Mouse (Mus musculus) urinary bladder, postnatal 14 days (tissue): ENCODE results near the gene Zdhhc20.

Experiments used
- DNase-seq: peaks from one replicate; pipeline ENCODE4 v3.0.0; 2021; ENCODE audit warnings: low spot score

Zdhhc20 gene

GRCm38 (mm10) chr14:57825788-57826751 is 64.0 kb downstream of the Zdhhc20 start, which contains the start of the genes Ska3 and Mrpl57:
Ska3 (minus strand) TSS chr14:57826185.
Mrpl57 (plus strand) TSS chr14:57826234.
- peak; percentile 94 for DNase-seq

GRCm38 (mm10) chr14:57820839-57821238 is 69.2 kb downstream of the Zdhhc20 start:
- DNase-seq: no peak

- no peak for DNase-seq
Measured at GRCm38 (mm10) chr14:57811844-57812243, 78.2 kb downstream of the Zdhhc20 start.

- no peak for DNase-seq
Measured at GRCm38 (mm10) chr14:57810886-57811285, 79.2 kb downstream of the Zdhhc20 start.

GRCm38 (mm10) chr14:57808558-57808957 is 81.5 kb downstream of the Zdhhc20 start:
- peak; percentile 29 for DNase-seq

GRCm38 (mm10) chr14:57803731-57804130 is 86.3 kb downstream of the Zdhhc20 start:
- DNase-seq: no peak

GRCm38 (mm10) chr14:57797991-57798931 is 91.8 kb downstream of the Zdhhc20 start, which contains the start of gene Sap18:
Sap18 (plus strand) TSS chr14:57798180.
- peak; percentile 97 for DNase-seq

GRCm38 (mm10) chr14:57797551-57797950 is 92.5 kb downstream of the Zdhhc20 start:
- no peak for DNase-seq

- no peak for DNase-seq
Measured at GRCm38 (mm10) chr14:57791171-57791570, 98.9 kb downstream of the Zdhhc20 start.

- no peak for DNase-seq
Measured at GRCm38 (mm10) chr14:57789759-57790158, 100.3 kb downstream of the Zdhhc20 start.

GRCm38 (mm10) chr14:57789311-57789710 is 100.8 kb downstream of the Zdhhc20 start:
- no peak for DNase-seq

GRCm38 (mm10) chr14:57787406-57787805 is 102.7 kb downstream of the Zdhhc20 start:
- no peak for DNase-seq
